Mouse (Mus musculus) naive thymus-derived CD4-positive, alpha-beta T cell, adult 5 months (primary cell): ENCODE results near the gene Begain. TPM values are rescaled to one million over a fixed set of nuclear protein-coding genes. Genes with fewer than 3 reads are reported as not detected.

Experiments used
- polyA plus RNA-seq: library from polyadenylated mRNA; unstranded; fragments of 100-300 nt; shearing (Covaris generic); gene quantifications from one replicate; pipeline ENCODE4 v1.2.1, GENCODE M21; 2017

Begain gene
- polyA plus RNA-seq = 1.1 TPM

DNA sequence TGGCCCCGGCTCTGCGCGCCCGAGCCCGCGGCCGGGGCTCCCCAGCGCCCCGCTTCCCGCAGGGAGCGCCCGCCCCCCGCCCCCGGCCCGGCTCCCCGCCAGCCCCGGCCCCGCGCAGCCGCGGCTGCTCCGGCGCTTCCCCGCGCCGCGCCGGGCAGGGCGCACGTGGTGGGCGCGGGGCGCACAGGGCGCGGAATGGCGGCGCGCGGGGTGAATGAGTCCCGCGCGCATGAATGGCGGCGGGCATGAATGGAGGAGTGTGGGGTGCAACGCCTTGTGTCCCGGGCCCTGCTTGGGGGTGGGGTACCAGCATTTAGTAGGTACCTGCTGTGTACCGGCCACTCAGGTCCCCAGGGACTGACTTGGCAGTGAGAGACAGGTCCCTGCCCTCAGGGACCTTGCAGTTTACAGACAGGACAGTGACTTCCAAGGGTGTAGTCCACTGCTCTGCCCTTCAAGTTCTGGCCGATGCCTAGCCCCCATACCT is at the start of gene Begain:
TSS of gene Begain (minus strand) at position 51 of the 487 bp plus-strand sequence.

Other genes starting within 250 kb of the Begain start
- 7.5 TPM for gene Slc25a29, start 232.3 kb downstream of the Begain start, polyA plus RNA-seq
- 1.5 TPM for gene Slc25a47, start 232.2 kb downstream of the Begain start, polyA plus RNA-seq
- 8.7 TPM for gene Wdr25, start 174.6 kb downstream of the Begain start, polyA plus RNA-seq
- gene Wars, start 174.0 kb downstream of the Begain start, polyA plus RNA-seq = 36.1 TPM